Mouse (Mus musculus): ENCODE results near the gene Gnat2. TPM values are rescaled to one million over a fixed set of nuclear protein-coding genes. Genes with fewer than 3 reads are reported as not detected.

Gnat2 gene
- polyA plus RNA-seq, 1 experiment from 2014 or later = 1.6 TPM

- Histone ChIP-seq H3K4me3 (ENCODE audit: low read depth, low read length) (no peak overlapping the region), H3K27me3 (ENCODE audit: control insufficient read depth, insufficient read depth, low read length) (no peaks in the 10 kb centered on the region), H3K27ac (replicated peaks; ENCODE audit: low read depth, low read length) (no peak overlapping the region), H3K4me2 (ENCODE audit: low read depth, severe bottlenecking) (no peak overlapping the region), H3K9me3 (ENCODE audit: control insufficient read depth, low read length) (no peaks in the 10 kb centered on the region), H3K4me1 (ENCODE audit: control insufficient read depth, insufficient read depth, low read length) (peaks cover 8% of the 10 kb centered on the region), H3K36me3 (ENCODE audit: control insufficient read depth, insufficient read depth, low read length) (no peaks in the 10 kb centered on the region), H3K9ac (ENCODE audit: low read length) (no peak overlapping the region)
- 92% methylated on average over 4 of the region's 4 CpGs for WGBS
- ATAC-seq (ENCODE audit: insufficient number of reproducible peaks, low FRiP score, low TSS enrichment, low read depth) = no peak
- no peak for DNase-seq (ENCODE audit: low spot score)
Observed at GRCm38 (mm10) chr3:108129804-108130203, 37.2 kb downstream of the Gnat2 start.

- H3K4me3 ChIP-seq (ENCODE audit: low read depth, low read length) = no peak overlapping the region
- ATAC-seq (ENCODE audit: insufficient number of reproducible peaks, low FRiP score, low TSS enrichment, low read depth) (no peak), DNase-seq (ENCODE audit: low spot score) (no peak)
- 92% methylated on average over 5 of the region's 5 CpGs for WGBS
- no peak overlapping the region for H3K4me2 ChIP-seq (ENCODE audit: low read depth, severe bottlenecking)
- peaks cover 8% of the 10 kb centered on the region for H3K4me1 ChIP-seq (ENCODE audit: control insufficient read depth, insufficient read depth, low read length)
- no peaks in the 10 kb centered on the region for H3K9me3 ChIP-seq (ENCODE audit: control insufficient read depth, low read length)
- no peak overlapping the region for H3K9ac ChIP-seq (ENCODE audit: low read length)
- H3K36me3 ChIP-seq (ENCODE audit: control insufficient read depth, insufficient read depth, low read length) = no peaks in the 10 kb centered on the region
- no peak overlapping the region for H3K27ac ChIP-seq (replicated peaks; ENCODE audit: low read depth, low read length)
- H3K27me3 ChIP-seq (ENCODE audit: control insufficient read depth, insufficient read depth, low read length) = no peaks in the 10 kb centered on the region
Observed at GRCm38 (mm10) chr3:108131216-108131615, 38.6 kb downstream of the Gnat2 start.

GRCm38 (mm10) chr3:108131821-108132220, 39.2 kb downstream of the Gnat2 start:
- no peak overlapping the region for H3K27ac ChIP-seq (replicated peaks; ENCODE audit: low read depth, low read length)
- 78% methylated on average over 1 of the region's 1 CpGs for WGBS
- no peaks in the 10 kb centered on the region for H3K27me3 ChIP-seq (ENCODE audit: control insufficient read depth, insufficient read depth, low read length)
- DNase-seq (ENCODE audit: low spot score) = no peak
- no peak overlapping the region for H3K4me2 ChIP-seq (ENCODE audit: low read depth, severe bottlenecking)
- no peak for ATAC-seq (ENCODE audit: insufficient number of reproducible peaks, low FRiP score, low TSS enrichment, low read depth)
- peaks cover 2% of the 10 kb centered on the region; the same call in 1 of the 2 replicates for H3K36me3 ChIP-seq (ENCODE audit: control insufficient read depth, insufficient read depth, low read length)
- H3K4me3 ChIP-seq (ENCODE audit: low read depth, low read length) = no peak overlapping the region
- peaks cover 8% of the 10 kb centered on the region for H3K4me1 ChIP-seq (ENCODE audit: control insufficient read depth, insufficient read depth, low read length)
- no peak overlapping the region for H3K9ac ChIP-seq (ENCODE audit: low read length)
- H3K9me3 ChIP-seq (ENCODE audit: control insufficient read depth, low read length) = no peaks in the 10 kb centered on the region

GRCm38 (mm10) chr3:108132484-108132883, 39.9 kb downstream of the Gnat2 start:
- WGBS = 67% methylated on average over 1 of the region's 1 CpGs
- Histone ChIP-seq H3K9ac (ENCODE audit: low read length) (no peak overlapping the region), H3K27ac (replicated peaks; ENCODE audit: low read depth, low read length) (no peak overlapping the region), H3K27me3 (ENCODE audit: control insufficient read depth, insufficient read depth, low read length) (no peaks in the 10 kb centered on the region), H3K9me3 (ENCODE audit: control insufficient read depth, low read length) (no peaks in the 10 kb centered on the region), H3K4me1 (ENCODE audit: control insufficient read depth, insufficient read depth, low read length) (peaks cover 8% of the 10 kb centered on the region), H3K4me3 (ENCODE audit: low read depth, low read length) (no peak overlapping the region), H3K36me3 (ENCODE audit: control insufficient read depth, insufficient read depth, low read length) (peaks cover 2% of the 10 kb centered on the region; the same call in 1 of the 2 replicates), H3K4me2 (ENCODE audit: low read depth, severe bottlenecking) (no peak overlapping the region)
- no peak for ATAC-seq (ENCODE audit: insufficient number of reproducible peaks, low FRiP score, low TSS enrichment, low read depth)
- DNase-seq (ENCODE audit: low spot score) = no peak

GRCm38 (mm10) chr3:108134701-108135100, 42.1 kb downstream of the Gnat2 start:
- H3K9me3 ChIP-seq (ENCODE audit: control insufficient read depth, low read length) = no peaks in the 10 kb centered on the region
- no peak overlapping the region for H3K9ac ChIP-seq (ENCODE audit: low read length)
- no peaks in the 10 kb centered on the region for H3K27me3 ChIP-seq (ENCODE audit: control insufficient read depth, insufficient read depth, low read length)
- H3K4me2 ChIP-seq (ENCODE audit: low read depth, severe bottlenecking) = no peak overlapping the region
- ATAC-seq (ENCODE audit: insufficient number of reproducible peaks, low FRiP score, low TSS enrichment, low read depth) = no peak
- no peak overlapping the region for H3K4me3 ChIP-seq (ENCODE audit: low read depth, low read length)
- H3K27ac ChIP-seq (replicated peaks; ENCODE audit: low read depth, low read length) = no peak overlapping the region
- H3K4me1 ChIP-seq (ENCODE audit: control insufficient read depth, insufficient read depth, low read length) = no peaks in the 10 kb centered on the region
- H3K36me3 ChIP-seq (ENCODE audit: control insufficient read depth, insufficient read depth, low read length) = peaks cover 2% of the 10 kb centered on the region; the same call in 1 of the 2 replicates
- 88% methylated on average over 11 of the region's 11 CpGs for WGBS
- DNase-seq (ENCODE audit: low spot score) = no peak

GRCm38 (mm10) chr3:108139113-108139512, 46.5 kb downstream of the Gnat2 start:
- Histone ChIP-seq H3K27me3 (ENCODE audit: control insufficient read depth, insufficient read depth, low read length) (no peaks in the 10 kb centered on the region), H3K9me3 (ENCODE audit: control insufficient read depth, low read length) (no peaks in the 10 kb centered on the region), H3K4me2 (ENCODE audit: low read depth, severe bottlenecking) (no peak overlapping the region), H3K36me3 (ENCODE audit: control insufficient read depth, insufficient read depth, low read length) (peaks cover 2% of the 10 kb centered on the region; the same call in 1 of the 2 replicates), H3K4me1 (ENCODE audit: control insufficient read depth, insufficient read depth, low read length) (no peaks in the 10 kb centered on the region), H3K27ac (replicated peaks; ENCODE audit: low read depth, low read length) (no peak overlapping the region), H3K9ac (ENCODE audit: low read length) (no peak overlapping the region), H3K4me3 (ENCODE audit: low read depth, low read length) (no peak overlapping the region)
- 88% methylated on average over 1 of the region's 1 CpGs for WGBS
- DNase-seq (ENCODE audit: low spot score) = no peak
- no peak for ATAC-seq (ENCODE audit: insufficient number of reproducible peaks, low FRiP score, low TSS enrichment, low read depth)

GRCm38 (mm10) chr3:108140786-108141185, 48.2 kb downstream of the Gnat2 start:
- Histone ChIP-seq H3K27ac (replicated peaks; ENCODE audit: low read depth, low read length) (no peak overlapping the region), H3K9ac (ENCODE audit: low read length) (no peak overlapping the region), H3K4me1 (ENCODE audit: control insufficient read depth, insufficient read depth, low read length) (peaks cover 5% of the 10 kb centered on the region; the same call in 1 of the 2 replicates), H3K36me3 (ENCODE audit: control insufficient read depth, insufficient read depth, low read length) (peaks cover 2% of the 10 kb centered on the region; the same call in 1 of the 2 replicates), H3K9me3 (ENCODE audit: control insufficient read depth, low read length) (no peaks in the 10 kb centered on the region), H3K27me3 (ENCODE audit: control insufficient read depth, insufficient read depth, low read length) (no peaks in the 10 kb centered on the region), H3K4me2 (ENCODE audit: low read depth, severe bottlenecking) (no peak overlapping the region), H3K4me3 (ENCODE audit: low read depth, low read length) (no peak overlapping the region)
- no peak for ATAC-seq (ENCODE audit: insufficient number of reproducible peaks, low FRiP score, low TSS enrichment, low read depth)
- no peak for DNase-seq (ENCODE audit: low spot score)
- WGBS = 81% methylated on average over 4 of the region's 4 CpGs

GRCm38 (mm10) chr3:108145534-108146445, 53.2 kb downstream of the Gnat2 start, which contains the start of gene Gnai3:
Gene Gnai3, minus strand, starts transcription at chr3:108146146.
- WGBS = under 1% methylated on average over 63 of the region's 63 CpGs
- H3K9ac ChIP-seq (ENCODE audit: low read length) = peak within 1 kb of the TSS; percentile 84
- DNase-seq (ENCODE audit: low spot score) = peak; percentile 93
- H3K27me3 ChIP-seq (ENCODE audit: control insufficient read depth, insufficient read depth, low read length) = no peaks in the 10 kb centered on the region
- H3K27ac ChIP-seq (replicated peaks; ENCODE audit: low read depth, low read length) = peak within 1 kb of the TSS; percentile 86
- peak; percentile 92 for ATAC-seq (ENCODE audit: insufficient number of reproducible peaks, low FRiP score, low TSS enrichment, low read depth)
- H3K4me1 ChIP-seq (ENCODE audit: control insufficient read depth, insufficient read depth, low read length) = peaks cover 5% of the 10 kb centered on the region; the same call in 1 of the 2 replicates
- peak within 1 kb of the TSS; percentile 83 for H3K4me2 ChIP-seq (ENCODE audit: low read depth, severe bottlenecking)
- H3K4me3 ChIP-seq (ENCODE audit: low read depth, low read length) = peak within 1 kb of the TSS; percentile 99
- no peaks in the 10 kb centered on the region for H3K36me3 ChIP-seq (ENCODE audit: control insufficient read depth, insufficient read depth, low read length)
- H3K9me3 ChIP-seq (ENCODE audit: control insufficient read depth, low read length) = no peaks in the 10 kb centered on the region
